Comparison of ENCODE assay signal across 8 mouse cellular contexts in the genomic region with DNA sequence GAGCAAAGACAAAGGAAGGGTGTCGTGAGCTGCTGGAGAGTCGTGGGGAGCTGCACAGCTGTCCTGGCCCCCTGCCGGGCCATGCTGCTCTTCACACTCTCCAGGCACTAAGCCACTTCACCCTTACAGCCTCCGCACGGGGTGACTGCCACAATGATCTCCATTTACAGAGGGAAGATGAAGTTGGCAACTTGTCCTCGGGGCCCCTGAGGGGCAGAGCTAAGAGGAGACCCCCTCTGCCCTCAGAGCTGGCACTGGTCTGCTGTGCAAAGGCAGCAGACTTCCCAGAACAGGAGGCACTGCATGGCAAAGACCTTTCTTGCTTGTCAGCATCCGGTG. TPM values are rescaled to one million over a fixed set of nuclear protein-coding genes. Genes with fewer than 3 reads are reported as not detected.
A peak's percentile ranks its signal among the peaks of the same experiment; 100 is the strongest.
DNase-seq lines count a peak whose midpoint lies in the region; ATAC-seq and TF ChIP-seq lines count a peak whose summit lies in the region.

No protein-coding gene starts in this region.

- H3K27ac ChIP-seq in kidney, embryonic 16.5 days (ENCODE audit: low read length) = no peak overlapping the region
- H3K27ac ChIP-seq in heart, embryonic 14.5 days (replicated peaks in 1 of 2; ENCODE audit: control insufficient read depth in 1 of 2, insufficient read depth in 1 of 2, low read depth in 2 of 2, low read length in 2 of 2) = peak overlapping the region; percentile 1 to 70; a peak in 3 of 4 replicates
- no peak overlapping the region for H3K27ac ChIP-seq in liver, embryonic 15.5 days (replicated peaks)

- 0 out of 2 replicates have a peak, but pooled peaks have one; percentile 8 for TF ChIP-seq CTCF in brain, embryonic 14.5 days (IDR thresholded peaks at IDR 0.05; ENCODE audit: borderline replicate concordance, extremely low read depth, insufficient read depth, insufficient read length)

- no peak overlapping the region for H3K9ac ChIP-seq in kidney, embryonic 16.5 days (replicated peaks; ENCODE audit: low read length)
- peak overlapping the region; percentile 48; the same call in 1 of the 2 replicates for H3K9ac ChIP-seq in heart, embryonic 14.5 days (ENCODE audit: low read length)
- no peak overlapping the region for H3K9ac ChIP-seq in liver, embryonic 15.5 days

- H3K4me2 ChIP-seq in kidney, embryonic 16.5 days (replicated peaks; ENCODE audit: low read depth, low read length) = no peak overlapping the region
- H3K4me2 ChIP-seq in heart, embryonic 14.5 days (ENCODE audit: low read length) = peak overlapping the region; percentile 36
- peak overlapping the region; percentile 25; the same call in 1 of the 2 replicates for H3K4me2 ChIP-seq in liver, embryonic 15.5 days

- no peak overlapping the region for H3K4me3 ChIP-seq in kidney, embryonic 16.5 days (ENCODE audit: low read length)
- H3K4me3 ChIP-seq in heart, embryonic 14.5 days (ENCODE audit: control insufficient read depth in 1 of 2, insufficient read depth in 1 of 2, low read depth in 1 of 2, low read length in 2 of 2) = no peak overlapping the region
- H3K4me3 ChIP-seq in liver, embryonic 15.5 days (replicated peaks) = no peak overlapping the region

- ATAC-seq in kidney, embryonic 16.5 days (ENCODE audit: low FRiP score, low TSS enrichment) = peak; percentile 26
- ATAC-seq in heart, embryonic 14.5 days (ENCODE audit: insufficient number of reproducible peaks, insufficient read depth, low FRiP score, low read depth) = no peak; the same call in 1 of the 2 replicates
- ATAC-seq in liver, embryonic 15.5 days (ENCODE audit: insufficient read depth) = no peak
- no peak for ATAC-seq in megakaryocyte-erythroid progenitor cell, adult 5-6 weeks (replicated peaks; ENCODE audit: low FRiP score, low TSS enrichment, poor library complexity, severe bottlenecking)

- no peak for DNase-seq in kidney, adult 8-10 months
- peak; percentile 39 for DNase-seq in brain, embryonic 14.5 days (ENCODE audit: low read depth)
- no peak for DNase-seq in embryo, embryonic 10 days (ENCODE audit: low spot score)
- no peak for DNase-seq in left cerebral cortex, postnatal 25 days (ENCODE audit: low spot score in 2 of 2)

- peaks cover 15% of the 10 kb centered on the region; the same call in 1 of the 2 replicates for H3K36me3 ChIP-seq in kidney, embryonic 16.5 days (ENCODE audit: insufficient read depth, low read length)
- H3K36me3 ChIP-seq in heart, embryonic 14.5 days (ENCODE audit: control insufficient read depth, insufficient read depth, low read length) = peaks cover 23% of the 10 kb centered on the region
- H3K36me3 ChIP-seq in liver, embryonic 15.5 days (replicated peaks) = peaks cover 30% of the 10 kb centered on the region

- no peak for TF ChIP-seq POLR2A in brain, embryonic 14.5 days (IDR thresholded peaks at IDR 0.05; ENCODE audit: borderline replicate concordance, extremely low read depth, insufficient read depth, insufficient read length, poor library complexity, severe bottlenecking)

- 25% methylated on average over 7 of the region's 7 CpGs for WGBS in kidney, embryonic 16.5 days
- 21% methylated on average over 7 of the region's 7 CpGs for WGBS in heart, embryonic 14.5 days
- WGBS in liver, embryonic 15.5 days (ENCODE audit: insufficient replicate concordance) = 53% methylated on average over 7 of the region's 7 CpGs

- 0 out of 2 replicates have a peak, but pooled peaks cover 4% of the 10 kb centered on the region for H3K9me3 ChIP-seq in kidney, embryonic 16.5 days (ENCODE audit: low read length)
- H3K9me3 ChIP-seq in heart, embryonic 14.5 days (ENCODE audit: control insufficient read depth, low read length) = no peaks in the 10 kb centered on the region
- no peaks in the 10 kb centered on the region for H3K9me3 ChIP-seq in liver, embryonic 15.5 days (replicated peaks)

- H3K27me3 ChIP-seq in kidney, embryonic 16.5 days (ENCODE audit: insufficient read depth, low read length) = no peaks in the 10 kb centered on the region
- H3K27me3 ChIP-seq in heart, embryonic 14.5 days (ENCODE audit: control insufficient read depth, insufficient read depth, low read length) = no peaks in the 10 kb centered on the region
- no peaks in the 10 kb centered on the region for H3K27me3 ChIP-seq in liver, embryonic 15.5 days

- peaks cover 18% of the 10 kb centered on the region for H3K4me1 ChIP-seq in kidney, embryonic 16.5 days (ENCODE audit: insufficient read depth, low read length)
- H3K4me1 ChIP-seq in heart, embryonic 14.5 days (ENCODE audit: control insufficient read depth in 2 of 2, insufficient read depth in 2 of 2, low read length in 2 of 2) = peaks cover 18 to 32% of the 10 kb centered on the region in 2 experiments
- H3K4me1 ChIP-seq in liver, embryonic 15.5 days (replicated peaks) = peaks cover 63% of the 10 kb centered on the region

- intact Hi-C loops in left cerebral cortex, postnatal 25 days (cut with DNase I) = no loop called here

RNA-seq across cellular contexts. Expression of gene Katnal1, which starts 20.1 kb away (rescaled TPM):
- polyA plus RNA-seq in kidney, embryonic 16.5 days (2015; fragmentation: Nextera tagmentation; extraction: Ambion mirVana) = 10.0 and 12.9 TPM in 2 replicates
- polyA plus RNA-seq in brain, embryonic 14.5 days (2012; rRNA removed) = 21.4 and 27.0 TPM in 2 replicates
- 12.3 and 15.6 TPM in 2 replicates for polyA plus RNA-seq in heart, embryonic 14.5 days (2014; fragmentation: Nextera tagmentation; extraction: Ambion mirVana)
- polyA plus RNA-seq in liver, embryonic 15.5 days (2015; fragmentation: Nextera tagmentation; extraction: Ambion mirVana) = 8.1 and 9.0 TPM in 2 replicates
- total RNA-seq in megakaryocyte-erythroid progenitor cell, adult 5-6 weeks (2014; fragmentation: Nextera tagmentation) = 13.0 and 19.0 TPM in 2 replicates
- 11.2 and 23.9 TPM in 2 replicates for total RNA-seq in megakaryocyte-erythroid progenitor cell, adult 5-6 weeks (2017)
- total RNA-seq in left cerebral cortex, postnatal 25 days (2021) = 10 to 100 TPM; 67.0 to 73.5 TPM

Comparison
In these comparisons a context has a peak if more than half of its experiments do, and no peak if none do; other contexts are left out.
1. H3K27ac ChIP-seq: peak in heart, embryonic 14.5 days (2 of 2); none in kidney, embryonic 16.5 days (single experiment) and liver, embryonic 15.5 days (single experiment).